Mouse (Mus musculus): Measurements from ENCODE around the gene Unc50. TPM values are rescaled to one million over a fixed set of nuclear protein-coding genes. Genes with fewer than 3 reads are reported as not detected.
A peak's percentile ranks its signal among the peaks of the same experiment; 100 is the strongest.

The Unc50 gene
- polyA plus RNA-seq, 1 experiment = 49.1 TPM

GRCm38 (mm10) chr1:37479759-37480158 lies 49.8 kb downstream of the Unc50 start:
- H3K36me3 ChIP-seq (ENCODE audit: control insufficient read depth, insufficient read depth, low read length) = no peaks in the 10 kb centered on the region
- 15% methylated on average over 8 of the region's 8 CpGs for WGBS
- peak; percentile 24 for DNase-seq
- H3K4me3 ChIP-seq (ENCODE audit: control insufficient read depth, insufficient read depth, low read length) = no peak overlapping the region
- TF ChIP-seq POLR2A (IDR thresholded peaks at IDR 0.05; ENCODE audit: control insufficient read depth, extremely low read depth, insufficient read depth, low read length, poor library complexity) (no peak), CTCF (IDR thresholded peaks at IDR 0.05; ENCODE audit: borderline replicate concordance, control insufficient read depth, extremely low read depth, insufficient read depth, low read length, poor library complexity) (no peak)
- H3K27ac ChIP-seq (ENCODE audit: control insufficient read depth, insufficient read depth, low read length) = peak overlapping the region; percentile 79
- H3K4me1 ChIP-seq (replicated peaks; ENCODE audit: control insufficient read depth, insufficient read depth, low read length) = peaks cover 46% of the 10 kb centered on the region
- no peaks in the 10 kb centered on the region for H3K27me3 ChIP-seq (ENCODE audit: control insufficient read depth, insufficient read depth, low read length)

GRCm38 (mm10) chr1:37480731-37481130 lies 50.8 kb downstream of the Unc50 start:
- H3K4me1 ChIP-seq (replicated peaks; ENCODE audit: control insufficient read depth, insufficient read depth, low read length) = peaks cover 41% of the 10 kb centered on the region
- WGBS = 51% methylated on average over 6 of the region's 6 CpGs
- no peaks in the 10 kb centered on the region for H3K27me3 ChIP-seq (ENCODE audit: control insufficient read depth, insufficient read depth, low read length)
- TF ChIP-seq CTCF (IDR thresholded peaks at IDR 0.05; ENCODE audit: borderline replicate concordance, control insufficient read depth, extremely low read depth, insufficient read depth, low read length, poor library complexity) (no peak), POLR2A (IDR thresholded peaks at IDR 0.05; ENCODE audit: control insufficient read depth, extremely low read depth, insufficient read depth, low read length, poor library complexity) (no peak)
- DNase-seq = no peak
- peak overlapping the region; percentile 79 for H3K27ac ChIP-seq (ENCODE audit: control insufficient read depth, insufficient read depth, low read length)
- H3K4me3 ChIP-seq (ENCODE audit: control insufficient read depth, insufficient read depth, low read length) = no peak overlapping the region
- no peaks in the 10 kb centered on the region for H3K36me3 ChIP-seq (ENCODE audit: control insufficient read depth, insufficient read depth, low read length)

GRCm38 (mm10) chr1:37481331-37481730 lies 51.4 kb downstream of the Unc50 start:
- H3K4me3 ChIP-seq (ENCODE audit: control insufficient read depth, insufficient read depth, low read length) = no peak overlapping the region
- WGBS = 3% methylated on average over 2 of the region's 2 CpGs
- H3K27ac ChIP-seq (ENCODE audit: control insufficient read depth, insufficient read depth, low read length) = peak overlapping the region; percentile 94
- DNase-seq = peak; percentile 38
- H3K36me3 ChIP-seq (ENCODE audit: control insufficient read depth, insufficient read depth, low read length) = no peaks in the 10 kb centered on the region
- peaks cover 41% of the 10 kb centered on the region for H3K4me1 ChIP-seq (replicated peaks; ENCODE audit: control insufficient read depth, insufficient read depth, low read length)
- H3K27me3 ChIP-seq (ENCODE audit: control insufficient read depth, insufficient read depth, low read length) = no peaks in the 10 kb centered on the region
- TF ChIP-seq CTCF (IDR thresholded peaks at IDR 0.05; ENCODE audit: borderline replicate concordance, control insufficient read depth, extremely low read depth, insufficient read depth, low read length, poor library complexity) (no peak), POLR2A (IDR thresholded peaks at IDR 0.05; ENCODE audit: control insufficient read depth, extremely low read depth, insufficient read depth, low read length, poor library complexity) (no peak)

- TF ChIP-seq CTCF (IDR thresholded peaks at IDR 0.05; ENCODE audit: borderline replicate concordance, control insufficient read depth, extremely low read depth, insufficient read depth, low read length, poor library complexity) (no peak), POLR2A (IDR thresholded peaks at IDR 0.05; ENCODE audit: control insufficient read depth, extremely low read depth, insufficient read depth, low read length, poor library complexity) (no peak)
- H3K27ac ChIP-seq (ENCODE audit: control insufficient read depth, insufficient read depth, low read length) = no peak overlapping the region
- DNase-seq = no peak
- no peak overlapping the region for H3K4me3 ChIP-seq (ENCODE audit: control insufficient read depth, insufficient read depth, low read length)
- peaks cover 25% of the 10 kb centered on the region for H3K4me1 ChIP-seq (replicated peaks; ENCODE audit: control insufficient read depth, insufficient read depth, low read length)
- WGBS = 98% methylated on average over 4 of the region's 4 CpGs
- peaks cover 6% of the 10 kb centered on the region; the same call in 1 of the 2 replicates for H3K36me3 ChIP-seq (ENCODE audit: control insufficient read depth, insufficient read depth, low read length)
- H3K27me3 ChIP-seq (ENCODE audit: control insufficient read depth, insufficient read depth, low read length) = no peaks in the 10 kb centered on the region
Measured at GRCm38 (mm10) chr1:37484612-37485011, 54.7 kb downstream of the Unc50 start.

GRCm38 (mm10) chr1:37486439-37486838 lies 56.5 kb downstream of the Unc50 start:
- TF ChIP-seq CTCF (IDR thresholded peaks at IDR 0.05; ENCODE audit: borderline replicate concordance, control insufficient read depth, extremely low read depth, insufficient read depth, low read length, poor library complexity) (no peak), POLR2A (IDR thresholded peaks at IDR 0.05; ENCODE audit: control insufficient read depth, extremely low read depth, insufficient read depth, low read length, poor library complexity) (no peak)
- H3K4me1 ChIP-seq (replicated peaks; ENCODE audit: control insufficient read depth, insufficient read depth, low read length) = peaks cover 17% of the 10 kb centered on the region
- H3K36me3 ChIP-seq (ENCODE audit: control insufficient read depth, insufficient read depth, low read length) = peaks cover 6% of the 10 kb centered on the region; the same call in 1 of the 2 replicates
- no peak for DNase-seq
- H3K4me3 ChIP-seq (ENCODE audit: control insufficient read depth, insufficient read depth, low read length) = no peak overlapping the region
- 91% methylated on average over 1 of the region's 1 CpGs for whole genome bisulfite sequencing
- H3K27me3 ChIP-seq (ENCODE audit: control insufficient read depth, insufficient read depth, low read length) = no peaks in the 10 kb centered on the region
- H3K27ac ChIP-seq (ENCODE audit: control insufficient read depth, insufficient read depth, low read length) = no peak overlapping the region

- DNase-seq = no peak
- Histone ChIP-seq H3K27ac (ENCODE audit: control insufficient read depth, insufficient read depth, low read length) (no peak overlapping the region), H3K27me3 (ENCODE audit: control insufficient read depth, insufficient read depth, low read length) (no peaks in the 10 kb centered on the region), H3K36me3 (ENCODE audit: control insufficient read depth, insufficient read depth, low read length) (peaks cover 6% of the 10 kb centered on the region; the same call in 1 of the 2 replicates), H3K4me3 (ENCODE audit: control insufficient read depth, insufficient read depth, low read length) (no peak overlapping the region), H3K4me1 (replicated peaks; ENCODE audit: control insufficient read depth, insufficient read depth, low read length) (peaks cover 18% of the 10 kb centered on the region)
- WGBS = 71% methylated on average over 3 of the region's 3 CpGs
- TF ChIP-seq POLR2A (IDR thresholded peaks at IDR 0.05; ENCODE audit: control insufficient read depth, extremely low read depth, insufficient read depth, low read length, poor library complexity) = no peak
- no peak for TF ChIP-seq CTCF (IDR thresholded peaks at IDR 0.05; ENCODE audit: borderline replicate concordance, control insufficient read depth, extremely low read depth, insufficient read depth, low read length, poor library complexity)
Measured at GRCm38 (mm10) chr1:37486994-37487393, 57.1 kb downstream of the Unc50 start.

- Histone ChIP-seq H3K27ac (ENCODE audit: control insufficient read depth, insufficient read depth, low read length) (no peak overlapping the region), H3K4me3 (ENCODE audit: control insufficient read depth, insufficient read depth, low read length) (no peak overlapping the region), H3K4me1 (replicated peaks; ENCODE audit: control insufficient read depth, insufficient read depth, low read length) (peaks cover 26% of the 10 kb centered on the region), H3K36me3 (ENCODE audit: control insufficient read depth, insufficient read depth, low read length) (peaks cover 6% of the 10 kb centered on the region; the same call in 1 of the 2 replicates), H3K27me3 (ENCODE audit: control insufficient read depth, insufficient read depth, low read length) (no peaks in the 10 kb centered on the region)
- whole genome bisulfite sequencing = 60% methylated on average over 12 of the region's 12 CpGs
- TF ChIP-seq POLR2A (IDR thresholded peaks at IDR 0.05; ENCODE audit: control insufficient read depth, extremely low read depth, insufficient read depth, low read length, poor library complexity) (no peak), CTCF (IDR thresholded peaks at IDR 0.05; ENCODE audit: borderline replicate concordance, control insufficient read depth, extremely low read depth, insufficient read depth, low read length, poor library complexity) (no peak)
- no peak for DNase-seq
Measured at GRCm38 (mm10) chr1:37488531-37488930, 58.6 kb downstream of the Unc50 start.

Other genes starting within 250 kb of the Unc50 start
- gene Cnga3, start 215.7 kb upstream of the Unc50 start, polyA plus RNA-seq (2012; rRNA removed) = 0.09 and 0.23 TPM in 2 replicates
- 14.5 and 17.0 TPM in 2 replicates for gene Inpp4a, start 130.3 kb upstream of the Unc50 start, polyA plus RNA-seq (2012; rRNA removed)
- 56.3 and 61.3 TPM in 2 replicates for gene Coa5, start within 50 bp of the Unc50 start, polyA plus RNA-seq (2012; rRNA removed)
- 20.3 and 20.6 TPM in 2 replicates for gene Mgat4a, start 110.9 kb downstream of the Unc50 start, polyA plus RNA-seq (2012; rRNA removed)